Mouse (Mus musculus): Measurements from ENCODE around the gene Kdm1b.
A peak's percentile ranks its signal among the peaks of the same experiment; 100 is the strongest.

The Kdm1b gene

GRCm38 (mm10) chr13:47043030-47043680 is at the start of gene Kdm1b:
Kdm1b (plus strand) TSS chr13:47043499.
- peak; percentile 99 for DNase-seq

- DNase-seq = no peak
Observed at GRCm38 (mm10) chr13:46997355-46997754, 45.9 kb upstream of the Kdm1b start.

GRCm38 (mm10) chr13:46999498-46999897 is 43.8 kb upstream of the Kdm1b start:
- DNase-seq = no peak

- no peak for DNase-seq
Observed at GRCm38 (mm10) chr13:47001590-47001989, 41.7 kb upstream of the Kdm1b start.

- no peak for DNase-seq
Observed at GRCm38 (mm10) chr13:47013740-47014139, 29.6 kb upstream of the Kdm1b start.

- DNase-seq = peak; percentile 75 to 82
Observed at GRCm38 (mm10) chr13:47014334-47015194, 28.7 kb upstream of the Kdm1b start, which contains the start of gene Nhlrc1. Nhlrc1 (minus strand) TSS chr13:47014850.

- no peak for DNase-seq
Observed at GRCm38 (mm10) chr13:47015195-47015501, 28.2 kb upstream of the Kdm1b start.

GRCm38 (mm10) chr13:47017259-47017658 is 26.0 kb upstream of the Kdm1b start:
- peak; percentile 67 to 72 for DNase-seq

GRCm38 (mm10) chr13:47019774-47020173 is 23.5 kb upstream of the Kdm1b start:
- peak in 1 of 2 experiments; percentile 41 for DNase-seq

GRCm38 (mm10) chr13:47020798-47021197 is 22.5 kb upstream of the Kdm1b start:
- no peak for DNase-seq

- DNase-seq = peak; percentile 56 to 80
Observed at GRCm38 (mm10) chr13:47030376-47031107, 12.8 kb upstream of the Kdm1b start.

GRCm38 (mm10) chr13:47033602-47034001 is 9.7 kb upstream of the Kdm1b start:
- DNase-seq = no peak

GRCm38 (mm10) chr13:47037946-47038345 is 5.4 kb upstream of the Kdm1b start:
- DNase-seq = no peak

GRCm38 (mm10) chr13:47040061-47040460 is 3.2 kb upstream of the Kdm1b start:
- no peak for DNase-seq

GRCm38 (mm10) chr13:47042024-47042633 is 1.2 kb upstream of the Kdm1b start:
- peak in 1 of 2 experiments; percentile 39 for DNase-seq

GRCm38 (mm10) chr13:47043833-47044616 is 726 bp downstream of the Kdm1b start:
- no peak for DNase-seq

GRCm38 (mm10) chr13:47044617-47044947 is 1.3 kb downstream of the Kdm1b start, which contains the start of gene Tpmt:
Tpmt (minus strand) TSS chr13:47044737.
- DNase-seq = peak; percentile 59 to 74

GRCm38 (mm10) chr13:47047996-47048395 is 4.7 kb downstream of the Kdm1b start:
- peak; percentile 48 to 73 for DNase-seq

- no peak for DNase-seq
Observed at GRCm38 (mm10) chr13:47050009-47050408, 6.7 kb downstream of the Kdm1b start.

- no peak for DNase-seq
Observed at GRCm38 (mm10) chr13:47053971-47054370, 10.7 kb downstream of the Kdm1b start.

- no peak for DNase-seq
Observed at GRCm38 (mm10) chr13:47056126-47056525, 12.8 kb downstream of the Kdm1b start.

GRCm38 (mm10) chr13:47056781-47057180 is 13.5 kb downstream of the Kdm1b start:
- no peak for DNase-seq
